Mouse (Mus musculus): ENCODE data around the gene Pde2a. TPM values are rescaled to one million over a fixed set of nuclear protein-coding genes. Genes with fewer than 3 reads are reported as not detected.

The Pde2a gene
- total and polyA plus RNA-seq, 3 experiments, result 0.08 to 0.40 TPM; not detected in 1

- H3K9ac ChIP-seq (ENCODE audit: insufficient read depth, low read depth), result no peak overlapping the region
- in situ Hi-C loops (cut with MboI; ENCODE audit: low pct_ligation_motif_present, low pct_unique_long_range_greater_than_20kb, low sequenced_read_pairs), result no loop called here
- TF ChIP-seq POLR2A (IDR thresholded peaks at IDR 0.05; ENCODE audit: low read depth, low read length) (no peak), POLR2AphosphoS2 (IDR thresholded peaks at IDR 0.05; ENCODE audit: low read depth, low read length) (no peak), EP300 (IDR thresholded peaks at IDR 0.05; ENCODE audit: low read length) (no peak), ZMIZ1 (IDR thresholded peaks at IDR 0.05; ENCODE audit: low read depth, low read length) (no peak), MAZ (IDR thresholded peaks at IDR 0.05; ENCODE audit: low read depth, low read length) (no peak), CHD1 (IDR thresholded peaks at IDR 0.05; ENCODE audit: low read depth, low read length) (no peak), SIN3A (IDR thresholded peaks at IDR 0.05; ENCODE audit: low read length) (no peak), KAT2A (IDR thresholded peaks at IDR 0.05; ENCODE audit: insufficient replicate concordance, low read length) (no peak), ZC3H11A (IDR thresholded peaks at IDR 0.05; ENCODE audit: low read depth, low read length) (no peak), MAX (IDR thresholded peaks at IDR 0.05; ENCODE audit: low read length) (no peak), NRF1 (IDR thresholded peaks at IDR 0.05; ENCODE audit: low read depth, low read length) (no peak)
- no peaks in the 10 kb centered on the region for H3K9me3 ChIP-seq (replicated peaks; ENCODE audit: low read length)
- no peaks in the 10 kb centered on the region for H3K79me2 ChIP-seq (replicated peaks; ENCODE audit: control insufficient read depth, extremely low read depth, insufficient read depth, poor library complexity, severe bottlenecking)
- dilution Hi-C loops (cut with MboI; ENCODE audit: extremely low pct_ligation_motif_present, extremely low pct_unique_long_range_greater_than_20kb, low sequenced_read_pairs), result no loop called here
- H3K27ac ChIP-seq (ENCODE audit: insufficient read depth, low read depth), result no peak overlapping the region
- H3K4me3 ChIP-seq (replicated peaks in 1 of 3; ENCODE audit: low read depth in 2 of 3, low read length in 2 of 3, poor library complexity in 1 of 3), result no peak overlapping the region
- no peak for DNase-seq (ENCODE audit: extremely low read depth)
- no peak overlapping the region for H3K4me2 ChIP-seq (ENCODE audit: insufficient read depth, low read depth, poor library complexity, severe bottlenecking)
- no peaks in the 10 kb centered on the region for H3K4me1 ChIP-seq (ENCODE audit: control insufficient read depth in 1 of 2, insufficient read depth in 2 of 2)
- peaks cover 90% of the 10 kb centered on the region for H3K27me3 ChIP-seq (replicated peaks)
- H3K36me3 ChIP-seq (replicated peaks in 1 of 2; ENCODE audit: control insufficient read depth in 1 of 2, insufficient read depth in 1 of 2, low read length in 1 of 2), result no peaks in the 10 kb centered on the region
Measured at GRCm38 (mm10) chr7:101471968-101472480, 50.5 kb downstream of the Pde2a start.

GRCm38 (mm10) chr7:101472598-101473558, 51.4 kb downstream of the Pde2a start:
- no peak overlapping the region for H3K9ac ChIP-seq (ENCODE audit: insufficient read depth, low read depth)
- H3K27me3 ChIP-seq (replicated peaks), result peaks cover 87% of the 10 kb centered on the region
- no peak overlapping the region for H3K4me2 ChIP-seq (ENCODE audit: insufficient read depth, low read depth, poor library complexity, severe bottlenecking)
- H3K27ac ChIP-seq (ENCODE audit: insufficient read depth, low read depth), result no peak overlapping the region
- no peak for DNase-seq (ENCODE audit: extremely low read depth)
- no peaks in the 10 kb centered on the region for H3K79me2 ChIP-seq (replicated peaks; ENCODE audit: control insufficient read depth, extremely low read depth, insufficient read depth, poor library complexity, severe bottlenecking)
- no peaks in the 10 kb centered on the region for H3K36me3 ChIP-seq (replicated peaks in 1 of 2; ENCODE audit: control insufficient read depth in 1 of 2, insufficient read depth in 1 of 2, low read length in 1 of 2)
- TF ChIP-seq SIN3A (IDR thresholded peaks at IDR 0.05; ENCODE audit: low read length) (no peak), CHD1 (IDR thresholded peaks at IDR 0.05; ENCODE audit: low read depth, low read length) (no peak), POLR2AphosphoS2 (IDR thresholded peaks at IDR 0.05; ENCODE audit: low read depth, low read length) (no peak), CTCF (conservative IDR thresholded peaks at IDR 0.05 in 1 of 2, IDR thresholded peaks at IDR 0.05 in 1 of 2; ENCODE audit: low read depth in 2 of 2, low read length in 2 of 2) (no peak), ELF1 (IDR thresholded peaks at IDR 0.05; ENCODE audit: low read depth, low read length) (no peak), RAD21 (IDR thresholded peaks at IDR 0.05; ENCODE audit: low read depth, low read length) (no peak), MAX (IDR thresholded peaks at IDR 0.05; ENCODE audit: low read length) (no peak)
- dilution Hi-C loops (cut with MboI; ENCODE audit: extremely low pct_ligation_motif_present, extremely low pct_unique_long_range_greater_than_20kb, low sequenced_read_pairs) (no loop called here), in situ Hi-C loops (cut with MboI; ENCODE audit: low pct_ligation_motif_present, low pct_unique_long_range_greater_than_20kb, low sequenced_read_pairs) (no loop called here)
- H3K4me3 ChIP-seq (replicated peaks in 1 of 3; ENCODE audit: low read depth in 2 of 3, low read length in 2 of 3, poor library complexity in 1 of 3), result no peak overlapping the region
- H3K4me1 ChIP-seq (ENCODE audit: control insufficient read depth in 1 of 2, insufficient read depth in 2 of 2), result no peaks in the 10 kb centered on the region
- H3K9me3 ChIP-seq (replicated peaks; ENCODE audit: low read length), result no peaks in the 10 kb centered on the region

Measured in CH12.LX (cell line).